7 mouse cellular contexts compared by ENCODE assay signal in the genomic region with DNA sequence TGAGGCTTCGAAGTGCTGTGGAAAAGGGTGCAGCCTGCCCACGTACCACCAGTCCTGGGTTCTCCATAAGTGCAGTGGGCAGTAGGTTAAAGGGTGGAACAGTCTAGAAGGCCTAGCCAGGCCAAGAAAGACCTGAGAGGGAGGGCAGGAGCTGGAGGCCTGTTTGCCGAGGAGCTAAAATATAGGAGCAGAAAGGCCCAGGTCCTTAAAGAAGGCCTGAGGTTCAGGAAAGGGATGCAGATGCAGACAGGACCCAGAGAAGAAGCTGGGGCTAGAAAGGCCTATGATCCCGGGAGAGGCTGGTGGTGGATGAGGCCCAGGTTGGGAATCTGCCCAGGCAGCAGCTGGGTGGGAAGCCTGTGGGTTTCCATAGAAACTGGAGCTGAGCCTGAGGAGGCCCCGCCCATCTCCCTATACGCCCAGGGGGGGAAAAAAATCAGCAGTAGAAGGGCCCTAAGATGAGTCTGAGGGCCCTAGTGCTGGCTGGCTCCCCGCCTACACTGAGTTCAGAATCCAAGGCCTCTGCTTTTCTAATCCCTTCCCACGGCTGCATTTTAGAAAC. TPM values are rescaled to one million over a fixed set of nuclear protein-coding genes. Genes with fewer than 3 reads are reported as not detected.
A peak's percentile ranks its signal among the peaks of the same experiment; 100 is the strongest.
DNase-seq lines count a peak whose midpoint lies in the region; ATAC-seq lines count a peak whose summit lies in the region.

A gene (minus strand): TSS at position 378 of the 562 bp plus-strand sequence.

- no peak for ATAC-seq in activated CD4-positive, CD25-positive, alpha-beta regulatory T cell, adult 4 months
- no peak for ATAC-seq in embryonic facial prominence, embryonic 11.5 days (replicated peaks; ENCODE audit: insufficient number of reproducible peaks, low FRiP score, low TSS enrichment, low read depth)
- ATAC-seq in intestine, embryonic 16.5 days: peak; percentile 57

- DNase-seq in embryonic facial prominence, embryonic 11.5 days (ENCODE audit: low spot score): peak; percentile 67
- DNase-seq in heart, adult 11 months: peak; percentile 99
- DNase-seq in left cerebral cortex, postnatal 36 days (ENCODE audit: low spot score in 2 of 2): peak; percentile 75 to 80
- DNase-seq in mesoderm, embryonic 11.5 days (ENCODE audit: low read depth, low spot score): peak; percentile 49
- peak; percentile 72 to 77 for DNase-seq in right cerebral cortex, postnatal 36 days (ENCODE audit: low spot score in 2 of 2)

- no peaks in the 10 kb centered on the region for H3K9me3 ChIP-seq in embryonic facial prominence, embryonic 11.5 days (replicated peaks; ENCODE audit: control insufficient read depth, low read length)
- no peaks in the 10 kb centered on the region for H3K9me3 ChIP-seq in intestine, embryonic 16.5 days (ENCODE audit: control insufficient read depth, low read length)

- no peaks in the 10 kb centered on the region for H3K27me3 ChIP-seq in embryonic facial prominence, embryonic 11.5 days (ENCODE audit: control insufficient read depth, insufficient read depth, low read length)
- no peaks in the 10 kb centered on the region for H3K27me3 ChIP-seq in intestine, embryonic 16.5 days (replicated peaks; ENCODE audit: control insufficient read depth, insufficient read depth, low read length)

- peaks cover 10% of the 10 kb centered on the region for H3K4me1 ChIP-seq in embryonic facial prominence, embryonic 11.5 days (ENCODE audit: control insufficient read depth, insufficient read depth, low read length)
- peaks cover 27% of the 10 kb centered on the region for H3K4me1 ChIP-seq in intestine, embryonic 16.5 days (ENCODE audit: control insufficient read depth, insufficient read depth, low read length)

- H3K36me3 ChIP-seq in embryonic facial prominence, embryonic 11.5 days (replicated peaks; ENCODE audit: control insufficient read depth, insufficient read depth, low read depth, low read length): no peaks in the 10 kb centered on the region; the same call in 1 of the 2 replicates
- H3K36me3 ChIP-seq in intestine, embryonic 16.5 days (ENCODE audit: control insufficient read depth, insufficient read depth, low read length): peaks cover 5% of the 10 kb centered on the region

- no peak within 1 kb of the TSS; the same call in 1 of the 2 replicates for H3K4me2 ChIP-seq in embryonic facial prominence, embryonic 11.5 days (ENCODE audit: low read depth, low read length)
- H3K4me2 ChIP-seq in intestine, embryonic 16.5 days (ENCODE audit: low read depth, low read length): peak within 1 kb of the TSS; percentile 32; the same call in 1 of the 2 replicates

- 36% methylated on average over 8 of the region's 8 CpGs for WGBS in embryonic facial prominence, embryonic 11.5 days
- 35% methylated on average over 8 of the region's 8 CpGs for WGBS in intestine, embryonic 16.5 days

- peak within 1 kb of the TSS; percentile 63 for H3K27ac ChIP-seq in embryonic facial prominence, embryonic 11.5 days (replicated peaks; ENCODE audit: low read depth, low read length)
- H3K27ac ChIP-seq in intestine, embryonic 16.5 days (ENCODE audit: low read length): peak within 1 kb of the TSS; percentile 91

- intact Hi-C loops in left cerebral cortex, postnatal 36 days (cut with DNase I): loop anchor here (10.0 kb wide), 1 partner anchor 301 kb away; a partner anchor contains a TSS

- no peak within 1 kb of the TSS for H3K4me3 ChIP-seq in embryonic facial prominence, embryonic 11.5 days (ENCODE audit: low read depth, low read length)
- 0 out of 2 replicates have a peak within 1 kb of the TSS, but pooled peaks have one; percentile 0 for H3K4me3 ChIP-seq in intestine, embryonic 16.5 days (ENCODE audit: low read length)

- H3K9ac ChIP-seq in embryonic facial prominence, embryonic 11.5 days (replicated peaks; ENCODE audit: low read length): peak within 1 kb of the TSS; percentile 63
- H3K9ac ChIP-seq in intestine, embryonic 16.5 days (ENCODE audit: low read depth, low read length): peak within 1 kb of the TSS; percentile 12

RNA-seq across cellular contexts. Expression of the gene that starts here (rescaled TPM):
- 10 to 100 TPM; 22.7 to 24.1 TPM for polyA plus RNA-seq in activated CD4-positive, CD25-positive, alpha-beta regulatory T cell, adult 4 months (2017; shearing (Covaris generic))
- 1.8 and 2.8 TPM in 2 replicates for polyA plus RNA-seq in embryonic facial prominence, embryonic 11.5 days (2014; fragmentation: Nextera tagmentation; extraction: Ambion mirVana)
- polyA plus RNA-seq in intestine, embryonic 16.5 days (2015; fragmentation: Nextera tagmentation; extraction: Ambion mirVana): 3.9 and 4.8 TPM in 2 replicates
- total RNA-seq in left cerebral cortex, postnatal 36 days (2021): 10 to 100 TPM; 12.2 to 12.5 TPM

Comparison
In these comparisons a context has a peak if more than half of its experiments do, and no peak if none do; other contexts are left out.
1. DNase-seq: peak in every context shown above with its lines; median percentile 99 in heart, adult 11 months; 78 in left cerebral cortex, postnatal 36 days; 74 in right cerebral cortex, postnatal 36 days; 67 in embryonic facial prominence, embryonic 11.5 days; 49 in mesoderm, embryonic 11.5 days.